8 mouse cellular contexts compared by ENCODE assay signal in genomic region chr11:35544112-35545064, GRCm38 (mm10).
DNase-seq lines count a peak whose midpoint lies in the region; ATAC-seq and TF ChIP-seq lines count a peak whose summit lies in the region.

No protein-coding gene starts in this region.

- no peak overlapping the region for H3K27ac ChIP-seq in heart, postnatal 0 days (ENCODE audit: low read depth)
- no peak overlapping the region for H3K27ac ChIP-seq in intestine, postnatal 0 days (ENCODE audit: low read depth, low read length)
- no peak overlapping the region for H3K27ac ChIP-seq in stomach, embryonic 16.5 days (ENCODE audit: low read length)

- no peaks in the 10 kb centered on the region for H3K27me3 ChIP-seq in heart, postnatal 0 days (ENCODE audit: control insufficient read depth, insufficient read depth, low read length)
- H3K27me3 ChIP-seq in intestine, postnatal 0 days (replicated peaks; ENCODE audit: control insufficient read depth, insufficient read depth, low read length) = 0 out of 2 replicates have a peak, but pooled peaks cover 8% of the 10 kb centered on the region
- peaks cover 8% of the 10 kb centered on the region; the same call in 1 of the 2 replicates for H3K27me3 ChIP-seq in stomach, embryonic 16.5 days (ENCODE audit: control insufficient read depth, insufficient read depth, low read length)

- no peak for DNase-seq in heart, postnatal 0 days (ENCODE audit: low spot score)
- no peak for DNase-seq in heart, adult 8-10 months (ENCODE audit: low spot score)
- peak; percentile 18 for DNase-seq in ZHBTc4 (ENCODE audit: low read depth, low spot score)
- DNase-seq in embryo, embryonic 11.5 days (ENCODE audit: low read depth, low spot score) = peak; percentile 42
- DNase-seq in gastrocnemius, postnatal 10 days = no peak
- no peak for DNase-seq in lung, postnatal 25 days (ENCODE audit: low spot score)

- no peak overlapping the region for H3K9ac ChIP-seq in heart, postnatal 0 days (replicated peaks; ENCODE audit: low read depth, low read length)
- H3K9ac ChIP-seq in intestine, postnatal 0 days (ENCODE audit: low read depth, low read length) = no peak overlapping the region
- peak overlapping the region; percentile 31 for H3K9ac ChIP-seq in stomach, embryonic 16.5 days (ENCODE audit: low read length)

- no peaks in the 10 kb centered on the region for H3K4me1 ChIP-seq in heart, postnatal 0 days (ENCODE audit: control insufficient read depth, insufficient read depth)
- no peaks in the 10 kb centered on the region for H3K4me1 ChIP-seq in intestine, postnatal 0 days (replicated peaks; ENCODE audit: control insufficient read depth, insufficient read depth, low read length)
- H3K4me1 ChIP-seq in stomach, embryonic 16.5 days (ENCODE audit: control insufficient read depth, insufficient read depth, low read length) = 0 out of 2 replicates have a peak, but pooled peaks cover 3% of the 10 kb centered on the region

- no peak for TF ChIP-seq CTCF in heart, postnatal 0 days (IDR thresholded peaks at IDR 0.05; ENCODE audit: low read depth)
- TF ChIP-seq CTCF in intestine, postnatal 0 days (IDR thresholded peaks at IDR 0.05; ENCODE audit: low read depth) = no peak

- TF ChIP-seq EP300 in heart, postnatal 0 days (IDR thresholded peaks at IDR 0.05; ENCODE audit: low read depth) = no peak

- H3K4me2 ChIP-seq in heart, postnatal 0 days (ENCODE audit: low read depth, low read length) = peak overlapping the region; percentile 39
- peak overlapping the region; percentile 44 for H3K4me2 ChIP-seq in intestine, postnatal 0 days (replicated peaks; ENCODE audit: low read depth)
- peak overlapping the region; percentile 40 for H3K4me2 ChIP-seq in stomach, embryonic 16.5 days (ENCODE audit: low read depth, low read length)

- 49% methylated on average over 31 of the region's 31 CpGs for WGBS in heart, postnatal 0 days
- 29% methylated on average over 31 of the region's 31 CpGs for WGBS in intestine, postnatal 0 days
- 27% methylated on average over 31 of the region's 31 CpGs for WGBS in stomach, embryonic 16.5 days

- ATAC-seq in heart, postnatal 0 days (ENCODE audit: insufficient read depth, low read depth) = 0 out of 2 replicates have a peak, but pooled peaks have one; percentile 20
- ATAC-seq in intestine, postnatal 0 days = no peak
- no peak for ATAC-seq in stomach, embryonic 16.5 days (ENCODE audit: insufficient read depth, low FRiP score)

- no peaks in the 10 kb centered on the region for H3K9me3 ChIP-seq in heart, postnatal 0 days (replicated peaks; ENCODE audit: control insufficient read depth, low read length)
- H3K9me3 ChIP-seq in intestine, postnatal 0 days (ENCODE audit: control insufficient read depth) = no peaks in the 10 kb centered on the region
- no peaks in the 10 kb centered on the region for H3K9me3 ChIP-seq in stomach, embryonic 16.5 days (replicated peaks; ENCODE audit: control insufficient read depth, low read length)

- no peak overlapping the region for H3K4me3 ChIP-seq in heart, postnatal 0 days (ENCODE audit: low read depth, low read length)
- no peak overlapping the region for H3K4me3 ChIP-seq in intestine, postnatal 0 days (ENCODE audit: low read depth, low read length)
- H3K4me3 ChIP-seq in stomach, embryonic 16.5 days (replicated peaks; ENCODE audit: low read length) = peak overlapping the region; percentile 30

- H3K36me3 ChIP-seq in heart, postnatal 0 days (replicated peaks; ENCODE audit: control insufficient read depth, insufficient read depth, low read length) = no peaks in the 10 kb centered on the region
- H3K36me3 ChIP-seq in intestine, postnatal 0 days (ENCODE audit: control insufficient read depth, insufficient read depth) = no peaks in the 10 kb centered on the region
- no peaks in the 10 kb centered on the region for H3K36me3 ChIP-seq in stomach, embryonic 16.5 days (ENCODE audit: control insufficient read depth, insufficient read depth, low read length)

Comparison
In these comparisons a context has a peak if more than half of its experiments do, and no peak if none do; other contexts are left out.
1. DNase-seq: peak in ZHBTc4 (single experiment) and embryo, embryonic 11.5 days (single experiment); none in heart, postnatal 0 days (single experiment), heart, adult 8-10 months (single experiment), gastrocnemius, postnatal 10 days (single experiment) and lung, postnatal 25 days (single experiment).
2. Peak in every context shown above with its lines, with median percentiles within 50 percentile points of each other: H3K4me2 ChIP-seq.